Mouse (Mus musculus) telencephalon, adult 2 months (tissue): ENCODE measurements around the gene Irgm1.
"Not testable (repeated sequence)": the region's sequence is repeated elsewhere in the genome, so short reads cannot be mapped to it uniquely, and the experiment has no call there.

ENCODE experiments used
- DNase-seq: peaks from one replicate; pipeline ENCODE4 v3.0.0-alpha.2; 2011; ENCODE audit warnings: low read depth, low spot score

Irgm1 gene

GRCm38 (mm10) chr11:48853474-48854180 is 17.9 kb downstream of the Irgm1 start:
- DNase-seq: peak; percentile 83

- no peak for DNase-seq
Observed at GRCm38 (mm10) chr11:48852624-48853473, 18.6 kb downstream of the Irgm1 start.

GRCm38 (mm10) chr11:48852190-48852589 is 19.3 kb downstream of the Irgm1 start:
- no peak for DNase-seq

GRCm38 (mm10) chr11:48851270-48851995 is 20.1 kb downstream of the Irgm1 start:
- no peak for DNase-seq

GRCm38 (mm10) chr11:48850240-48850639 is 21.2 kb downstream of the Irgm1 start:
- DNase-seq: no peak

- DNase-seq: no peak
Observed at GRCm38 (mm10) chr11:48846881-48847280, 24.6 kb downstream of the Irgm1 start.

GRCm38 (mm10) chr11:48846362-48846761 is 25.1 kb downstream of the Irgm1 start:
- not testable (repeated sequence) for DNase-seq

GRCm38 (mm10) chr11:48845244-48845815 is 26.2 kb downstream of the Irgm1 start:
- DNase-seq: no peak

GRCm38 (mm10) chr11:48844309-48844708 is 27.2 kb downstream of the Irgm1 start:
- DNase-seq: no peak

GRCm38 (mm10) chr11:48843202-48843601 is 28.3 kb downstream of the Irgm1 start:
- DNase-seq: no peak

- DNase-seq: no peak
Observed at GRCm38 (mm10) chr11:48842378-48842792, 29.1 kb downstream of the Irgm1 start.

GRCm38 (mm10) chr11:48841213-48841612 is 30.3 kb downstream of the Irgm1 start:
- DNase-seq: no peak

GRCm38 (mm10) chr11:48840805-48841204 is 30.7 kb downstream of the Irgm1 start:
- no peak for DNase-seq

- no peak for DNase-seq
Observed at GRCm38 (mm10) chr11:48838879-48839680, 32.4 kb downstream of the Irgm1 start.

- DNase-seq: no peak
Observed at GRCm38 (mm10) chr11:48838181-48838797, 33.2 kb downstream of the Irgm1 start.

- no peak for DNase-seq
Observed at GRCm38 (mm10) chr11:48837310-48838180, 33.9 kb downstream of the Irgm1 start.

- DNase-seq: no peak
Observed at GRCm38 (mm10) chr11:48836990-48837309, 34.5 kb downstream of the Irgm1 start.

GRCm38 (mm10) chr11:48835923-48836322 is 35.6 kb downstream of the Irgm1 start:
- DNase-seq: no peak

GRCm38 (mm10) chr11:48833731-48834639 is 37.5 kb downstream of the Irgm1 start:
- no peak for DNase-seq
